8 mouse cellular contexts compared by ENCODE assay signal in the genomic region with DNA sequence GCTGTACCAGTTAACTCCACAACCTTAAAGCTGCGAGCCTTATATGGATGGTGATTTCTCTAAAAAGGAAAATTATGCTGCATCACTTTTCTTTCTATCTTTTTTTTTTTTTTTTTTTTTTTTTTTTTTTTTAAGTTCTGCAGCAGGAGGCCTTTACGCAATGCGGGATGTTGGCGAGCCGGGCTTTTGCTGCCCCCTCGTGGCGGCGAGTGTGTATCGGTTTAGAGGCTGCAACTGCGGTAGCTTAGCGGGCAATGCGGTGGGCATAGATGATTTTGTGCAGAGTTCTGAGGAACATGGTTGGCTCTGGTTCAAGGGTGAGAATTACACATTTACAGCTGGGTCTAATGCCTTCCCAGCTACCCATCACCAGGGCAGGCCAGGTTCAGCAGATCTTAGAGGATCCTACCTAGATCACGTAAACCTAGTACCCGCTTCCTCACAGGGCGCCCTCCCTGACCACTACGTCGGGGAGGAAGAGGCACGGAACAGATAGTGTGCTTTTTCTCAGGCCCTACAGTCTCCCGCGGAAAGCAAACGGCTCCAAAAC. TPM values are rescaled to one million over a fixed set of nuclear protein-coding genes. Genes with fewer than 3 reads are reported as not detected.
DNase-seq lines count a peak whose midpoint lies in the region; ATAC-seq and TF ChIP-seq lines count a peak whose summit lies in the region.

No protein-coding gene starts in this region.

- no peak overlapping the region for H3K4me3 ChIP-seq in lung, postnatal 0 days (ENCODE audit: low read depth, low read length)

- no peak overlapping the region for H3K4me2 ChIP-seq in lung, postnatal 0 days (replicated peaks; ENCODE audit: low read depth, low read length)

- H3K36me3 ChIP-seq in lung, postnatal 0 days (ENCODE audit: insufficient read depth, low read length), result no peaks in the 10 kb centered on the region

- no peak overlapping the region for H3K27ac ChIP-seq in lung, postnatal 0 days (ENCODE audit: low read length)

- WGBS in lung, postnatal 0 days, result 18% methylated on average over 21 of the region's 21 CpGs

- no peaks in the 10 kb centered on the region for H3K9me3 ChIP-seq in lung, postnatal 0 days (ENCODE audit: low read length)

- no peak overlapping the region for H3K9ac ChIP-seq in lung, postnatal 0 days (replicated peaks; ENCODE audit: low read depth)

- H3K27me3 ChIP-seq in lung, postnatal 0 days (replicated peaks; ENCODE audit: insufficient read depth, low read length), result peaks cover 5% of the 10 kb centered on the region; the same call in 1 of the 2 replicates

- peak; percentile 84 for TF ChIP-seq CTCF in lung, postnatal 0 days (IDR thresholded peaks at IDR 0.05)

- TF ChIP-seq EP300 in lung, postnatal 0 days (IDR thresholded peaks at IDR 0.05), result no peak

- ATAC-seq in frontal cortex, adult (ENCODE audit: low TSS enrichment), result peak; percentile 72
- peak; percentile 90 to 94 for ATAC-seq in hematopoietic stem cell, adult 5-6 weeks (replicated peaks in 1 of 2; ENCODE audit: insufficient read depth in 1 of 2, low FRiP score in 2 of 2, low TSS enrichment in 1 of 2, low read depth in 1 of 2, poor library complexity in 2 of 2, severe bottlenecking in 2 of 2)
- peak; percentile 69; the same call in 1 of the 2 replicates for ATAC-seq in lung, postnatal 0 days

- H3K4me1 ChIP-seq in lung, postnatal 0 days (ENCODE audit: insufficient read depth, low read depth, low read length), result no peaks in the 10 kb centered on the region

- DNase-seq in Muller cell, postnatal 12 days (ENCODE audit: inconsistent ontology term), result peak; percentile 76
- peak; percentile 74 for DNase-seq in cerebellum, adult 9-10 months
- DNase-seq in layer of hippocampus, adult 9-11 months, result peak; percentile 72
- DNase-seq in lung, postnatal 0 days (ENCODE audit: low spot score), result peak; percentile 87
- DNase-seq in ovary, postnatal 10 days (ENCODE audit: low spot score), result peak; percentile 61
- DNase-seq in thymus, postnatal 0 days (ENCODE audit: low spot score), result peak; percentile 87

RNA-seq across cellular contexts. Expression of a gene that starts 40.1 kb away (rescaled TPM):
- total RNA-seq in hematopoietic stem cell, adult 5-6 weeks (2017), result not detected in 2 replicates
- not detected in 2 replicates for polyA plus RNA-seq in lung, postnatal 0 days (2015; fragmentation: Nextera tagmentation; extraction: Ambion mirVana)
- polyA plus RNA-seq in thymus, postnatal 0 days (2015; fragmentation: Nextera tagmentation; extraction: Ambion mirVana), result 2.8 and 3.9 TPM in 2 replicates
